Mouse (Mus musculus): ENCODE results near the gene Trim69.

The Trim69 gene

GRCm38 (mm10) chr2:122153681-122154365 lies 6.7 kb upstream of the Trim69 start:
- DNase-seq: no peak

GRCm38 (mm10) chr2:122154479-122154878 lies 6.0 kb upstream of the Trim69 start:
- no peak for DNase-seq

- no peak for DNase-seq
These were observed 5.2 kb upstream of the Trim69 start for GRCm38 (mm10) chr2:122155292-122155691.

GRCm38 (mm10) chr2:122156051-122156700 lies 4.3 kb upstream of the Trim69 start:
- DNase-seq: no peak

GRCm38 (mm10) chr2:122157561-122157960 lies 2.9 kb upstream of the Trim69 start:
- no peak for DNase-seq

GRCm38 (mm10) chr2:122158362-122158802 lies 2.1 kb upstream of the Trim69 start:
- no peak for DNase-seq

- DNase-seq: no peak
These were observed 833 bp upstream of the Trim69 start for GRCm38 (mm10) chr2:122159667-122160066.

- no peak for DNase-seq
These were observed 1.0 kb downstream of the Trim69 start for GRCm38 (mm10) chr2:122161542-122161941.

GRCm38 (mm10) chr2:122162529-122162928 lies 2.0 kb downstream of the Trim69 start:
- DNase-seq: no peak

- no peak for DNase-seq
These were observed 3.1 kb downstream of the Trim69 start for GRCm38 (mm10) chr2:122163430-122164195.

- DNase-seq: no peak
These were observed 3.8 kb downstream of the Trim69 start for GRCm38 (mm10) chr2:122164293-122164692.

GRCm38 (mm10) chr2:122171292-122171691 lies 10.8 kb downstream of the Trim69 start:
- no peak for DNase-seq

GRCm38 (mm10) chr2:122172188-122172587 lies 11.7 kb downstream of the Trim69 start:
- DNase-seq: no peak

GRCm38 (mm10) chr2:122180051-122180822 lies 19.7 kb downstream of the Trim69 start:
- no peak for DNase-seq

- no peak for DNase-seq
These were observed 24.6 kb downstream of the Trim69 start for GRCm38 (mm10) chr2:122185086-122185485.

GRCm38 (mm10) chr2:122186106-122186505 lies 25.6 kb downstream of the Trim69 start, which contains the start of the genes Patl2 and Terb2:
Gene Patl2, minus strand, starts transcription at chr2:122186189.
Gene Terb2, plus strand, starts transcription at chr2:122186272.
- no peak for DNase-seq

- DNase-seq: no peak
These were observed 26.3 kb downstream of the Trim69 start for GRCm38 (mm10) chr2:122186751-122187150.

GRCm38 (mm10) chr2:122191849-122192248 lies 31.3 kb downstream of the Trim69 start:
- no peak for DNase-seq

GRCm38 (mm10) chr2:122194509-122194929 lies 34.0 kb downstream of the Trim69 start:
- DNase-seq: peak; percentile 66

- DNase-seq: no peak
These were observed 41.0 kb downstream of the Trim69 start for GRCm38 (mm10) chr2:122201501-122201900.

GRCm38 (mm10) chr2:122206440-122207107 lies 46.1 kb downstream of the Trim69 start:
- no peak for DNase-seq
